Mouse (Mus musculus) heart, embryonic 11.5 days (tissue): ENCODE measurements around the gene Map3k3. TPM values are rescaled to one million over a fixed set of nuclear protein-coding genes. Genes with fewer than 3 reads are reported as not detected.
"Not testable (repeated sequence)": the region's sequence is repeated elsewhere in the genome, so short reads cannot be mapped to it uniquely, and the experiment has no call there.

Source experiments
- ATAC-seq: fragments of 200-750 bp; cut with Nextera tagmentation; replicated peaks from 2 replicates; pipeline ENCODE4 v1.8.0; 2017; ENCODE audit warnings: moderate library complexity; ENCODE audit not compliant: insufficient number of reproducible peaks, low FRiP score, low TSS enrichment
- H3K27ac ChIP-seq: fragments of 300-500 bp; sonication (generic); 2 replicates; pipeline ENCODE4 v1.5.1; 2014; ENCODE audit warnings: mild to moderate bottlenecking, low read depth, low read length
- H3K27me3 ChIP-seq: fragments of 300-500 bp; sonication (generic); 2 replicates; pipeline ENCODE4 v1.6.1; 2014; ENCODE audit warnings: mild to moderate bottlenecking, low read length, mixed read lengths; ENCODE audit not compliant: control insufficient read depth, insufficient read depth
- H3K36me3 ChIP-seq: fragments of 300-500 bp; sonication (generic); 2 replicates; pipeline ENCODE4 v1.6.1; 2014; ENCODE audit warnings: mild to moderate bottlenecking, low read length, moderate library complexity, mixed read lengths; ENCODE audit not compliant: control insufficient read depth, insufficient read depth
- H3K4me1 ChIP-seq: fragments of 300-500 bp; sonication (generic); 2 replicates; pipeline ENCODE4 v1.6.1; 2014; ENCODE audit warnings: low read length; ENCODE audit not compliant: control insufficient read depth, insufficient read depth
- H3K4me2 ChIP-seq: fragments of 300-500 bp; sonication (generic); 2 replicates; pipeline ENCODE4 v1.6.1; 2014; ENCODE audit warnings: mild to moderate bottlenecking, moderate library complexity
- H3K4me3 ChIP-seq: fragments of 300-500 bp; sonication (generic); 2 replicates; pipeline ENCODE4 v1.5.1; 2014; ENCODE audit warnings: low read depth, low read length
- H3K9ac ChIP-seq: fragments of 300-500 bp; sonication (generic); 2 replicates; pipeline ENCODE4 v1.6.1; 2014; ENCODE audit warnings: mild to moderate bottlenecking, low read depth, low read length, moderate library complexity
- H3K9me3 ChIP-seq: fragments of 300-500 bp; sonication (generic); replicated peaks from 2 replicates; pipeline ENCODE4 v1.6.1; 2016; ENCODE audit warnings: low read length; ENCODE audit not compliant: control insufficient read depth
- WGBS: fragments of 180-500 bp; shearing (Covaris S2); extraction: QIAGEN DNeasy Blood & Tissue Kit; methylation state at CpG from one replicate; pipeline ENCODE4 v1.1.7; 2014; ENCODE audit not compliant: insufficient replicate concordance; 5-methylcytosine and 5-hydroxymethylcytosine counted together
- polyA plus RNA-seq: library from polyadenylated mRNA; unstranded; fragments of >200 nt; fragmentation: Nextera tagmentation; extraction: Ambion mirVana; gene quantifications from 2 replicates; pipeline ENCODE4 v1.2.1, GENCODE M21; 2014

The Map3k3 gene
- polyA plus RNA-seq, 1 experiment from 2014 or later: 20.8 TPM

DNA sequence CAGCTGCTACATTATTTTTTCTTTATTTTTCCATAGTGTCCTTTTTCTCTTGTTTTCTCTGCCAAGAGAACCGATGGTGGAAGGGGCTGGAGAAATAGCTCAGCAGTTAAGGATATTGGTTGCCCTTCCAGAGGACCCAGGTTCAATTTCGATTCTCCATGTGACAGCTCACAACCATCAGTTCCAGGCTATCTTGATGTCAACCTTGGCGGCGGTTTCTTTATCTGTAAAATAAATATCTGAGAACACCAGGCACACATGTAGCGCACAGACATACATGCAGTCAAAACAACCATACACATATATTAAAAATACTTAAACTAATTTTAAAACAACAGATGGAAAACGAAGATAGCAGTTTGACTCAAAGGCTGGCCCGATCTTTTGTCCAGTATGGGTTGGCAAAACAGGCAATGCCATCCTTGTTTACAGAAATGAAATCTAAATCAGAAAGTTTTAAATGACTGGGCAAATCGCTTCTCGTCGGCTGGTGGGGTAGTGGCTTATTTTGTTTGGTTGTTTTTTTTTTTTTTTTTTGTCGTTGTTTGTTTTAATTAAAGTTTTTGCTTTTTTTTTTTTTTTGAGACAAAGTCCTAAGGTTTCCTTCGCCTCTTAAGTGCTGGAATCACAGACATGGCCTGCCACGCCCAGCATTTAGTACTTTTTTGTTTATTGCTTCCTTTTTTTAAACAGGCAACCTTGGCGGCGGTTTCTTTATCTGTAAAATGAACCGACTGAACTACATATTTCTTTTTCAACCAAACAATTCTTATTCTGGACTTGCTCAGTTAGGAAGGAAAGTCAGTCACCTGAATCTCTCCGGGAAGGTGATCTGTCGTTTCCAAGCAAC lies 19.1 kb upstream of the Map3k3 start:
- Histone ChIP-seq H3K9me3 (no peaks in the 10 kb centered on the region), H3K4me2 (peak overlapping the region; percentile 89), H3K27ac (no peak overlapping the region; the same call in 1 of the 2 replicates), H3K9ac (peak overlapping the region; percentile 81; the same call in 1 of the 2 replicates), H3K4me1 (no peaks in the 10 kb centered on the region), H3K27me3 (no peaks in the 10 kb centered on the region), H3K4me3 (peak overlapping the region; percentile 71), H3K36me3 (no peaks in the 10 kb centered on the region)
- WGBS: 43% methylated on average over 18 of the region's 18 CpGs
- ATAC-seq: no peak

DNA sequence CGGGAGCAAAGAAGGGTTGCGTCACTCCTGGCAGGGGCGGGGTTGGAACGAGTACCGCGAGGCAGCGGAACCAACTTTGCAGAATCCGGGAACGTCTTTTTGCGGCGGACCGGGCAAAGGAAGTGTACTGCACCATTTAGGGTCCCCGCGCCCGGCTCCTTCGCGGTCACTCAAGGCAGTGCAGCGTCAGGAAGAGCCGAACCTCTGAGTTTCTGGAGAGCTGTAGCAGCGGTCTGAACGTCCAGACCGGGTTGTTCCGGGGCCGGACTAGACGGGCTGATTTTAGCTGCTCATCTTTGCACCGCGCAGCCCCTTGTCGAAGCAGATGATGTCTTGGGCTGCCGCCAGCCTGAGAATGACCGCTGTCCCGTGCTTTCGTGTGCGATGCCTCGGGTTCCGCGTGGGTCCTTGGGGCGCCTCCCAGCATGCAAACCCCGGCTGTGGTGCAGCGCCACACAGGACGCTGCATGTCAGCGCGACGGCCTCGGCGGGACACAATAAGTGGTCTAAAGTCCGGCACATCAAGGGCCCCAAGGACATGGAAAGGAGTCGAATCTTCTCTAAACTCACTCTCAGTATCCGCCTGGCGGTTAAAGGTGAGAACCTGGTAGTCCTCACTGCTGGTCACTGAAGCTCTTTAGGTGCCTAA lies 18.4 kb upstream of the Map3k3 start, which contains the start of gene Taco1:
TSS of gene Taco1 (plus strand) at position 139 of the 649 bp plus-strand sequence.
- peak; percentile 90 for ATAC-seq
- peak within 1 kb of the TSS; percentile 81 for H3K9ac ChIP-seq
- under 1% methylated on average over 49 of the region's 49 CpGs for WGBS
- no peaks in the 10 kb centered on the region for H3K27me3 ChIP-seq
- no peaks in the 10 kb centered on the region for H3K4me1 ChIP-seq
- H3K9me3 ChIP-seq: no peaks in the 10 kb centered on the region
- peak within 1 kb of the TSS; percentile 89 for H3K4me2 ChIP-seq
- peak within 1 kb of the TSS; percentile 71 for H3K4me3 ChIP-seq
- H3K27ac ChIP-seq: peak within 1 kb of the TSS; percentile 78
- H3K36me3 ChIP-seq: no peaks in the 10 kb centered on the region

DNA sequence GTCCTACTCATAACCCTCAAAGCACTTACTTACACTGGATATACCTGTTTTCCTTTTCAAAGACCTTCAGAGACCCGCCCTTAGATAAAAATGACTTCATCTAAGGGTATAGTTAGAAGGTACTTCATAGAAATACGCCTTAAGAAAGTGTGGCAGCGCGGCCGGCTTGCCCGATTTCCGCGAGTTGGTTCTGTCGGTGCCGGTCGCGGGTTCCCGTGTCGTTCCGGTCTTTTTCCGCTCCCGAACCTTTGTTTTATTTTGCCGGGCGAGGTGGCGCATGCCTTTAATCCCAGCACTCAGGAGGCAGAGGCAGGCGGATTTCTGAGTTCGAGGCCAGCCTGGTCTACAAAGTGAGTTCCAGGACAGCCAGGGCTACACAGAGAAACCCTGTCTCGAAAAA lies 17.8 kb upstream of the Map3k3 start:
- WGBS: 9% methylated on average over 23 of the region's 23 CpGs
- not testable (repeated sequence) for H3K9me3 ChIP-seq, H3K36me3 ChIP-seq, H3K27me3 ChIP-seq, H3K4me1 ChIP-seq, ATAC-seq
- Histone ChIP-seq H3K9ac (peak overlapping the region; percentile 81), H3K27ac (peak overlapping the region; percentile 78), H3K4me2 (peak overlapping the region; percentile 89), H3K4me3 (peak overlapping the region; percentile 71)

DNA sequence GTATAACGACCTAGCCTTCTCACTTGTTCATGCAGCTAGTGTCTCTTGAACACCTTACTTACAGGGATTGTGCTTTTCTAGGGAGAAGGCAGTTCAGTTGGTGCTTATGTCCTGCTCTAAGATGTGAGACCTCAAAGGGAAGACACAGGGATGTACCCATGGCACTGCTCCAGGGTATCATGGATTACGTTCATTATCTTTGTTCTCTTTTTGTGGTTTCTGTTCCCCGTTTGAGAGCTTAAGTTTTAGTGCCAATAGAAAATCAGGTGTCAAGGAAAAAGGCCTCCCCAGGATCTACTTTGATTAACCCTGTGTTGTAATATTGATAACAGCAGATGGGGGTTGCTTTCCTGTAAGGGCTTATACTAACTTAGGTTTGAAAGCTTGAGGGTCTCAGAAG lies 10.6 kb upstream of the Map3k3 start:
- ATAC-seq: no peak
- H3K4me3 ChIP-seq: no peak overlapping the region
- H3K4me1 ChIP-seq: no peaks in the 10 kb centered on the region
- no peak overlapping the region for H3K27ac ChIP-seq
- 84% methylated on average over 3 of the region's 3 CpGs for WGBS
- peaks cover 7% of the 10 kb centered on the region; the same call in 1 of the 2 replicates for H3K36me3 ChIP-seq
- H3K4me2 ChIP-seq: no peak overlapping the region
- H3K9ac ChIP-seq: no peak overlapping the region
- no peaks in the 10 kb centered on the region for H3K9me3 ChIP-seq
- H3K27me3 ChIP-seq: no peaks in the 10 kb centered on the region

DNA sequence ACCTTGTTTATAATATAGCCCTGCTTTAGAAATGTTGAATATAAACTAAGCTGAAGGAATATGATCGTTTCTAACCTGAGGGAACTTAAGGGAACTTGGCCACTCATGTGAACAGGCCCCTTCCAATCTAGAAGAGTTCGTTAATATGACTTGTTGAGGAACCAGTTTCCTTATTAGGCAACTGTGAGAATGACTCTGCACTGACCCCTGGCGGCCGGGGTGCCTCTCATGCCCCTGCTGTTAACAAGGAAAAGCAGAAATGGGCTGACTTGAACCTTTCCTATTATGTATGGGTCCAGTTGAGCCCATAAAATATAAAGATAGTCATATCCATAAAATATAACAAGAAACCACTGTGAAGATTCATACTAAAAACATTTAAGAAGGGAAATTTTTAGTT lies 8.1 kb upstream of the Map3k3 start:
- 5% methylated on average over 4 of the region's 4 CpGs for WGBS
- peaks cover 7% of the 10 kb centered on the region; the same call in 1 of the 2 replicates for H3K36me3 ChIP-seq
- ATAC-seq: no peak

DNA sequence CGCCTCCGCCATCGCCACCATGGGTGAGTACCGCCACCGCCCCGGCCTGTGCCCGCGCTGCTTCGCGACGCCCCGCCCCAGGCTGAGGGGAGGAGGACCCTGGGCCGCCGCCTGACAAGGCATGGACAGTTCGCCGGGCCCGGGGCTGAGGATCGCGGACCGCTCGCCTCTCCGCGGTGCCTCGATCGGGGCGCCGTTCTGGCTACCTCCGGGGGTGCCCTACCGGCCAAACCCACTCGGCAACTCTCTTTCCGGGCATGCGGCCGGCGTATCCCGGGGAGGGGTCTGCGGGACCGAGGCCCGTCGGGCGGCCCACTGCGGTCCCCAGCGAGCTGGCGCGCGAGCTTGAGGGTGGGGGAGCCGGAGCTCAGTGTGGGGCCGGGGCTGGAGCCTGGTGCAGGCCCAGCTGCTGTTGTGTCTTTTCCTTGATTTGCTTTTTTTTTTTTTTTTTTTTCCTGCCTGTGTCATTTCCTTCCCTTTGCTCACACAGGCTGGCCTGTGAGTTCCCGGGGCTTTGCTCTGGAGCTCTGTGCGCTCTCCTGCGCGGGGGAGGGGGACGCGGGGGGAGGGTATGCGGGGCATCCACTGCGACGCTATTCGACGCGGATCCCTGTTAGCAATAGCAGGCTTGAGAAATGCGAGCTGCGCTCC lies 623 bp downstream of the Map3k3 start:
- Histone ChIP-seq H3K27ac (peak overlapping the region; percentile 98), H3K9ac (peak overlapping the region; percentile 94), H3K9me3 (no peaks in the 10 kb centered on the region), H3K4me1 (0 out of 2 replicates have a peak, but pooled peaks cover 3% of the 10 kb centered on the region), H3K4me2 (peak overlapping the region; percentile 62), H3K4me3 (peak overlapping the region; percentile 93), H3K36me3 (no peaks in the 10 kb centered on the region), H3K27me3 (no peaks in the 10 kb centered on the region)
- under 1% methylated on average over 60 of the region's 61 CpGs for WGBS
- ATAC-seq: peak; percentile 79

More for the DNA sequence above, 8.1 kb upstream of the Map3k3 start:
- Histone ChIP-seq H3K27me3 (no peaks in the 10 kb centered on the region), H3K27ac (no peak overlapping the region), H3K4me2 (no peak overlapping the region), H3K9me3 (no peaks in the 10 kb centered on the region), H3K4me3 (no peak overlapping the region), H3K9ac (no peak overlapping the region), H3K4me1 (no peaks in the 10 kb centered on the region)

DNA sequence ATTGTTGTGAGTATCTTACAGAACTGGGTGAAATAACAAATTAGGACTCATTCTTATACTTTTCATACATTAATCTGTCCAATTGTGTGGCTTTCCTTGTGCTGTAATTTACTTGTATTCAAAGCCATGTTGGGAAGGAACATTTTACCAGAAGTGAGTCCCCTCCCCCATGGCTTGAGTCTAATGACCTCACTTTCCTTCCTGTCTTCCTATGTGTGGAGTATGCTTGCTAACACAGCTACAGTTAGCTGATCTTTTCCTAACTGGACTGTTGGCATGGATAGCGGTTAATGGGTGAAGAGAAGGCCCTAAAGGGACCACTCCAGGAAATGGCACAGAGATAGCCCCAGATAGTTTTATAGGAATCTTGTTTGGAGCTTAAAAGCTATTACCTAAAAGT lies 13.8 kb downstream of the Map3k3 start:
- Histone ChIP-seq H3K27ac (peak overlapping the region; percentile 68), H3K9ac (no peak overlapping the region), H3K36me3 (no peaks in the 10 kb centered on the region; the same call in 1 of the 2 replicates), H3K4me3 (no peak overlapping the region), H3K4me1 (0 out of 2 replicates have a peak, but pooled peaks cover 2% of the 10 kb centered on the region), H3K9me3 (no peaks in the 10 kb centered on the region), H3K4me2 (no peak overlapping the region), H3K27me3 (no peaks in the 10 kb centered on the region)
- WGBS: 64% methylated on average over 1 of the region's 1 CpGs
- ATAC-seq: no peak; the same call in 1 of the 2 replicates

DNA sequence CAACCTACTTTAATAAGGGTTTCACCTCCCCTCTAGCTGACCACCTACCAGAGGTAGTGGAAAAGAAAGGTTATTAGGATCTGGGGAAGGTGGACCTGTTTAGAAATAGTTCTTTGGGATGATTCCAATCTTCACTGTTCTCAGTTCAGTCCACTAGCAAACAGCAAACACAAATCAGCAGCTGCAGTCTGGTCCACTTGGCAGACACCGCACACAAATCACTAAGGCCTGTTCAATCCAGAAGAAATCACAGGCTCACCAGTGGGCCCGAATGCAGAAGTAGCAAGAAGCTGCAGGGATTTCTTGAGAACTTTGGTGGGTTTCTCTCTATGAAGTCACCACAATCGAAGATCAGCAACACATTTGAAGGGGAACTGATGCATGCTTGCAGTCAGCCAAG lies 18.5 kb downstream of the Map3k3 start:
- Histone ChIP-seq H3K36me3 (no peaks in the 10 kb centered on the region; the same call in 1 of the 2 replicates), H3K9me3 (no peaks in the 10 kb centered on the region), H3K4me1 (0 out of 2 replicates have a peak, but pooled peaks cover 2% of the 10 kb centered on the region), H3K27me3 (no peaks in the 10 kb centered on the region), H3K27ac (no peak overlapping the region), H3K4me2 (no peak overlapping the region), H3K4me3 (no peak overlapping the region), H3K9ac (no peak overlapping the region)
- no peak for ATAC-seq
- WGBS: 74% methylated on average over 3 of the region's 3 CpGs
